Mouse (Mus musculus): Measurements from ENCODE around the gene Foxo1.
A peak's percentile ranks its signal among the peaks of the same experiment; 100 is the strongest.

The Foxo1 gene

DNA sequence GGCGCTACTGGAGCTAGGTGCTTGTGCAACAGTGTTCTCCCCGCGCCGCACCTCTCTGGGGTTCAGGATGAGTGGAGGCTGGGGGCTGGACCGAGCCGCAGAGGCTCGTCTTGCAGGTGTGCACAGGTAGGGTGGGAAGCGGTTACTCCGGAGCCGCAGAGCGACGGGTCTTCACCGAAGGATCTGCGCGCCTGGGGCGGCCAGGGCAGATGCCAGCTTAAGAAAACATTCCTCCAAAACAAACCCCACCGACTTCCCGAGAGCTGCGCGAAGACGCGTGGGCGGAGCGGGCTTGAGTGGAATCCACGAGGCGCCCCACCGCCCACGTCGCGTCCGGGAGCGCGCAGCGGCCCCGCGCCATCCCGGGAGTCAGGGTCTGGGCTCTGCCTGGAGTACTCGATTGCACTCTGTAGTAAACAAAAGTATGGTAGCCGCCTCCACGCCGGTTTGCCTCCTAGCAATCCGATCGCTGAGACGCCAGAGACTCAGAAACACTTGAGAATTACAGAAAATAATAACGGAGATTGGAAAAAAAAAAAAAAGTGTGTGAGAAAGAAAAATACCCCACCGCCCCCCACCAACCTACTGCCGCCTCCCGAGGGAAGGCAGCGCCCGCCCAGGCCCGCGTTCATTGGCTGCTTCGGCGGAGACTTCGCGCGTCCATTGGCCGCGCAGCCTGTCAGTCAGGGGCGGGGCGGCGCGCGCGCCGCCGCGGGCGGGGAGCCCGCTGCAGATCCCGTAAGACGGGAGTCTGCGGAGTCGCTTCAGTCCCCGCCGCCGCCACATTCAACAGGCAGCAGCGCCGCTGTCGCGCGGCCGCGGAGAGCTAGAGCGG, at the start of gene Foxo1:
Foxo1 (plus strand) TSS at position 685 of the 835 bp plus-strand sequence.
- DNase-seq (ENCODE audit: low spot score in 2 of 2), result peak; percentile 85 to 87

DNA sequence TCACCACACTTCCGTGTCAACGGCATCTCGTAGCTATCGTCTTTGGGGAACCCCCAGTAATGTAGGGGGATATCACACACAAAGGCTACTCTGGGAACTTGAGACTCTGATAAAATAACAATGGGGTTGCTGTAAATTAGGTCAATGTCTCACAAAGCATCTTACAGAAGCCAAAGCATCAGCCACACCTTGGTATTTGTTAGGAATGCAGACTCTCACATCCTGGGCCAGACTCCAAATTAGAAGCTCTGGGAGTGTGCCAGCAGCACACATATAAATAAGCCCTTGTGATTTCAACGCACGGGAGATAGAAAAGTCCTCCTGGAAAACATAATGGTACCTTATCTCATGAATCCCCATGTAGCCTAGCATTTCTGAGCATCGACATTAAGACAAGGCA, 49.3 kb upstream of the Foxo1 start:
- no peak for DNase-seq (ENCODE audit: low spot score in 2 of 2)

DNA sequence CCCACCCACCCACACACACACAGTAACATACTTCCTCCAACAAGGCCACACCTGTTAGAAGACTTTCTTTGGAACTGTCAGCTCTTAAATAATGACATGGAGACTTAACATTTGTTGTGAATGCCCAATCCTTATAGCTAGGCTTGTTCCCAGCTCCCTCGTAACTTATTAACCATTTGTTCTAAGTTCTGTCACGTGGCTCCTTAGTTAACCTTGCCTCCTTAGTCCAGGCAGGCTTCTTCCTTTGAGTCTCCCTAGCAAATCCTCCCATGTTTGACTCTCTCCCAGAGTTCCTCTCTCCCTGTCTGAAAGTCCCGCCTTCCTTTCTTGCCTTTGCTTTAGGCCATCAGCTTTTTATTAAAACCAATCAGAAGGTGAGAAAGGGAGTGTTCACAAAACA, 47.1 kb upstream of the Foxo1 start:
- DNase-seq (ENCODE audit: low spot score in 2 of 2), result no peak

- DNase-seq (ENCODE audit: low spot score in 2 of 2), result no peak
These were observed 46.2 kb upstream of the Foxo1 start for GRCm38 (mm10) chr3:52221931-52222330.

DNA sequence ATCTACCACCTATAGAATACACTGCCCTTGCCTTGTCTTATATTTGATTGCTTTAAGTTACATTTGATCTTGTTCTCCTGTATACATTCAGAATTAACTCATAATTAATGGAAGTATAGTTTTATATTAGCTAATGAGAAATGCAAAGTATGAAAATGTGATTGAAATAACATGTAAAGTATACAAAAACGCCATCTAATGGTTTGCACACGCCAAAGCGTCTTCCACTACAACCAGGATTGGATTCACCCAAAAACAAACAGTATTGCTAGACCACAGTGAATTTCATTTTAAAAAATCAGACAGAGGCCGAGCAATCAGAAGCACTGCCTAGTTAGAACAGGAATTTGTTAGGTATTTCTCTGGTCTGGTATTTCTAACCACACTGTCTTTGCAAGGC, 31.6 kb upstream of the Foxo1 start:
- no peak for DNase-seq (ENCODE audit: low spot score in 2 of 2)

GRCm38 (mm10) chr3:52237136-52237535, 31.0 kb upstream of the Foxo1 start:
- DNase-seq (ENCODE audit: low spot score in 2 of 2), result no peak

GRCm38 (mm10) chr3:52241062-52241461, 27.1 kb upstream of the Foxo1 start:
- DNase-seq (ENCODE audit: low spot score in 2 of 2), result no peak

- DNase-seq (ENCODE audit: low spot score in 2 of 2), result peak; percentile 40 to 74
These were observed 25.6 kb upstream of the Foxo1 start for GRCm38 (mm10) chr3:52242457-52243105.

- DNase-seq (ENCODE audit: low spot score in 2 of 2), result peak in 1 of 2 experiments; percentile 59
These were observed 24.7 kb upstream of the Foxo1 start for GRCm38 (mm10) chr3:52243271-52244021.

- DNase-seq (ENCODE audit: low spot score in 2 of 2), result no peak
These were observed 21.9 kb upstream of the Foxo1 start for GRCm38 (mm10) chr3:52245996-52246830.

DNA sequence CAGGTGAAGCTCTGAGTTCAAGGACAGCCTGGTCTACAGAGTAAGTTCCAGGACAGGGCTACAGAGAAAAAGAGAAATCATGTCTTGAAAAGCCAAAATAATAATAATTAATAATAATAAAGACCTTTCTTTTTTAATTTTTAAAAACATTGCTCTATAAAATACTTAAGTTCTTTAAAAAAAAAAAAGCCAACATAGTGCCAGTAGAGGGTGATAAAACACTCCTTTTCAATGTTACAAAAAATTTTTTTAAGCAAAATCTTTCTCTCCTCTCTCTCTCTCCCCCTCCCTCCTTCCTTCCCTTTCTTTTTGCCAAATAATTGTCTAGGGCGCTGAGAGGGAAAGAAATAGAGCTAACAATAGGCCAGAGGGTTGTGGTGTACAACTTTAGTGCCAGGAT, 17.0 kb upstream of the Foxo1 start:
- no peak for DNase-seq (ENCODE audit: low spot score in 2 of 2)

DNA sequence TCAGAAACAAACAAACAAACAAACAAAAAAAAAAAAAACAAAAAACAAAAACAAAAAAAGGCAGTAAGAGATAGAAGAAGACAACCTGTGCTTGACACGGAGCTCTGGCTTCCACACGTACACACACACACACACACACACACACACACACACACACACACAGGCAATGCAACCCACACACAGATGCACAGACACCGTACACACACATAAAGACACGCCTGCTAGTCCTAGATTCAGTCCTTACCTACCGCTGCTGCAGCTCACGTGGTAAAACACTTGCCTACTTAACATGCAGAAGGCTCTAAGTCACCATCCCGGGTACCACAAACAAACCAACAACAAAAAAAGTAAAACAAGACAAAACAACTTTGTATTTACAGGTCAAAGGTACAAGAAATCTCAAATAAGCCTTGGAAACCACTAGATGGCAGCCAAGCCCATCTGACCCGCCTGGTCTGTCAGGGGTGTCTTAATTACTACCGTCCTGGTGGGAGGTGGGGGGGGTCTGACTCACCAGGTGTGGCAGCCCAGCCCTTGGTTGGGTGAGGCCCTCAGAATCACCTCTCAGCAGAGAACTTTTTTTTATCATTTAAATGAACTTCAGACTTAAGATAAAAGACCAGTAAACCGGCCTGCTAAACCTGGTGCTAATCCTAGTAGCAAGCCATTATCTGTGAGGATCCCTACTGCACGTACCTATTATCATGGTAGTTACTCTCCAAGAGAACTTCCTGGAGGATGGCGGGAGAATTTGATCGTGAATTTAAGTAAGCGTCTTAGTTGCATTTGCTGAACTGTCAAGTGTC, 14.3 kb upstream of the Foxo1 start:
- DNase-seq (ENCODE audit: low spot score in 2 of 2), result peak in 1 of 2 experiments; percentile 44

DNA sequence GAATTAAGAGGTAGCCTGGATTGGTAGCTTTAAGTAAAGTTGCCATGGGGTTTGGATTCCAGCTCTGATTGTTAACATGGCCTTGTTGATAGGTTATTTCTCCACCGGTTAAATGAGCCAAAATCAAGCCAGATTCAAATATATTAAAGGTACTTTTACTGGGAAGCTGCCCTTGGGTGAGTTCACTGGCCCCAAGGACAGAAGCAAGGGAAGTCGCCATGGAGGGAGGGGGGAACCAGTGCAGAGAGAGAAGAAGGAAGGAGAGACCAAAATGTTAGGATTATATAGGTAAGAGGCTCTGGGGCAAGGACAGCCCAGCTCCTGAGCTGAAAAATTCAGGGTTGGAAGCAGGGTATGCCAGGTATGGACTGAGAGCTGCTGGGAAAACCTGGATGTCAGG, 13.6 kb upstream of the Foxo1 start:
- no peak for DNase-seq (ENCODE audit: low spot score in 2 of 2)

- DNase-seq (ENCODE audit: low spot score in 2 of 2), result peak; percentile 14 to 53
These were observed 10.2 kb upstream of the Foxo1 start for GRCm38 (mm10) chr3:52257782-52258441.

DNA sequence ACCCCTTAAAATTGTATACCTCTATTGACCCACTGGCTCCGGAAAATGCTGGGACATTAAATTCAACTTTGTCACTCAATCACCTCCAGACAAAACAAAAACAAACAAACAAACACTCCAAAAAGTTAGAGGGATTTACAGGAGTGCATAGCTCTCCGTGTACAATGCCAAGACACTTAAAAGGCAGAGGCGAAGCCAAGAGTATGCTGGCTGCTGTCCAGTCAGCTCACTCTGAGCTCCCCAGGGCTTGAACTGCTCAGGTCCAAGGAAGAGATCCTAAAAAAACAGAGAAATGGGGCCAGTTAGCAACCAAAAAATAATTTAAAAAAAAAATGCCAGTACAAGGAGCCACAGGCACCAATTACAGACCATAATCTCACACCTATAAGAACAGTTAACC, 9.6 kb upstream of the Foxo1 start:
- no peak for DNase-seq (ENCODE audit: low spot score in 2 of 2)

DNA sequence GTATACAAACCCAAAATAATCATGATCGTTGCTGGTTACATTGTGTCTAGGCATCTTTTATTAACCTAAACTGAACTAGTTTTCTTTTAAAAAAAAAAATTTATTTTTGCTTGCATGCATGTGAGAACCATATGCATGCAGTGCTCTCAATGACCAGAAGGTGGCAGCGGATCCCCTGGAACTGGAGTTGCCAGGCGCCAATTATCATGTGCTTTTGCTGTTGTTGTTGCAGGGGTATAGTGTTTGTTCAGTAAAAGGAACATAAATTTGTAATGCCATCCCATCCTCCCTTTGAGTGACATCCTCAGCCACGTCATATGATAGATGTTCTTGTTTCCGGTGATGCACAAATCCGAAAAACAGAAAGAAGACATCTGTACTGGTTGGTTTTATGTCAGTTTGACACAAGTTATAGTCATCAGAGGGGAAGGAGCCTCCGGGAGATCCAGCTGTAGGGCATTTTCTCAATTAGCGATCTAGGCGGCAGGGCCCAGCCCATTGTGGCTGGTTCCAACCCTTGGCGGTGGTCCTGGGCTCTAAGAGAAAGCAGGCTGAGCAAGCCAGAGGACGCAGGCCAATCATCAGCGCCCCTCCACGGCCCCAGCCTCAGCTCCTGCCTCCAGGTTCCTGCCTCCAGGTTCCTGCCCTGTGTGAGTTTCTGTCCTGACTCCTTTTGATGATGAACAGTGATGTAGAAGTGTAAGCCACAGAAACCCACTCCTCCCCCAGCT, 5.5 kb upstream of the Foxo1 start:
- DNase-seq (ENCODE audit: low spot score in 2 of 2), result peak; percentile 54 to 86

DNA sequence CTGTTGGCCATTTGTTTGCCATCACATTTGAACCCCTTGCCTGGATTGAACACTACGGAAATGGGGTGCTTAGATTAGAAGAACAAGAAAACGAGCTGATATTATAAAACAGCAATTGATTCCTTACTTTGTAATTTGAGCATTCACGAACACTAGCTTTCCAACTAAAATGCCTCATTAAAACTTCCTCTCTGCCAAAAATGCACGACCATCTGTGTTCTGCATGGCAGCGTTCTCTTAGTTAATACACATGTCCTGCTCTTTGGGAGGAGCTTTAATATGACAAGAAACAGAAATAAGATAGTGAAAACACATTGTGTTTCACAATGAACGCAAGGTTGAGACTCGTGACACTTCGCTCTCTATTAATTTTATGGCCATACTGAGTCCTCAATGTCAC, 3.8 kb upstream of the Foxo1 start:
- DNase-seq (ENCODE audit: low spot score in 2 of 2), result no peak

- DNase-seq (ENCODE audit: low spot score in 2 of 2), result peak in 1 of 2 experiments; percentile 21
These were observed 1.5 kb upstream of the Foxo1 start for GRCm38 (mm10) chr3:52266606-52267160.

GRCm38 (mm10) chr3:52267293-52267651, 864 bp upstream of the Foxo1 start:
- peak in 1 of 2 experiments; percentile 55 for DNase-seq (ENCODE audit: low spot score in 2 of 2)

GRCm38 (mm10) chr3:52268487-52268736, 276 bp downstream of the Foxo1 start:
- no peak for DNase-seq (ENCODE audit: low spot score in 2 of 2)

Data from spleen, postnatal 10 days (tissue).